Mouse (Mus musculus): ENCODE measurements around the gene BC067074. TPM values are rescaled to one million over a fixed set of nuclear protein-coding genes. Genes with fewer than 3 reads are reported as not detected.

BC067074 gene
- polyA plus RNA-seq, 1 experiment from 2014 or later: 3.9 TPM

Other genes starting within 250 kb of the BC067074 start
- 143 and 156 TPM in 2 replicates for gene Gpx8, start 246.7 kb upstream of the BC067074 start, polyA plus RNA-seq (2015; fragmentation: Nextera tagmentation; extraction: Ambion mirVana)
- gene Gzma, start 192.2 kb upstream of the BC067074 start, polyA plus RNA-seq (2015; fragmentation: Nextera tagmentation; extraction: Ambion mirVana): 1.8 and 2.6 TPM in 2 replicates
- gene Esm1, start 83.5 kb upstream of the BC067074 start, polyA plus RNA-seq (2015; fragmentation: Nextera tagmentation; extraction: Ambion mirVana): 2.7 and 3.1 TPM in 2 replicates
- not detected in 2 replicates for gene Gzmk, start 67.3 kb upstream of the BC067074 start, polyA plus RNA-seq (2015; fragmentation: Nextera tagmentation; extraction: Ambion mirVana)

All from stomach, embryonic 16.5 days (tissue).